Mouse (Mus musculus): ENCODE data around the gene Mark3. TPM values are rescaled to one million over a fixed set of nuclear protein-coding genes. Genes with fewer than 3 reads are reported as not detected.

Mark3 gene
- polyA plus RNA-seq, 1 experiment = 49.3 TPM

DNA sequence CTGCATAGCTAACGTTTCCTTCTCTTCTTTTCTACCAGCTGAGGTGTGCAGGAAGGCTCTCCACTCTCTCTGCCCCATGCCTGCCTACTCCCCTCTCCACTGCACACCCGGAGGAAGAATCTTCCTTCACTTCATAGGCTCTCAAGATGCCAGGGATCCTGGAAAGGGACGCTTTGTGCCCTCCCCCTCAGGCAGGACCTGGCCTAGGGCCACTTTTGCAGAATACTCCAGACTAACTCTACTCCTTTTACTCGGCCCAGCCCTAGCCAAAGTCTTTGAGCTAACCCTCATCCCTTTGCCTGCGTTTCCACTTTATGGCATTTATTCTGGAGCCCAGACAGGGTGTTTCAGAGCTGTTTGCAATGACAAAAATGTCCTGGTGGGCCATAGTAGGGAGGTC is 103.1 kb downstream of the Mark3 start:
- Histone ChIP-seq H3K4me3 (replicated peaks; ENCODE audit: control insufficient read depth, low read depth, low read length) (peak overlapping the region; percentile 82), H3K4me1 (ENCODE audit: control insufficient read depth, insufficient read depth, low read length) (peaks cover 4% of the 10 kb centered on the region), H3K27ac (ENCODE audit: control insufficient read depth, insufficient read depth, low read depth, low read length, poor library complexity) (peak overlapping the region; percentile 47)
- 20% methylated on average over 5 of the region's 5 CpGs for WGBS
- no peak for TF ChIP-seq CTCF (IDR thresholded peaks at IDR 0.05; ENCODE audit: control insufficient read depth, insufficient read depth, low read length)
- no peak for TF ChIP-seq POLR2A (IDR thresholded peaks at IDR 0.05; ENCODE audit: borderline replicate concordance, control insufficient read depth, low read depth, low read length)

DNA sequence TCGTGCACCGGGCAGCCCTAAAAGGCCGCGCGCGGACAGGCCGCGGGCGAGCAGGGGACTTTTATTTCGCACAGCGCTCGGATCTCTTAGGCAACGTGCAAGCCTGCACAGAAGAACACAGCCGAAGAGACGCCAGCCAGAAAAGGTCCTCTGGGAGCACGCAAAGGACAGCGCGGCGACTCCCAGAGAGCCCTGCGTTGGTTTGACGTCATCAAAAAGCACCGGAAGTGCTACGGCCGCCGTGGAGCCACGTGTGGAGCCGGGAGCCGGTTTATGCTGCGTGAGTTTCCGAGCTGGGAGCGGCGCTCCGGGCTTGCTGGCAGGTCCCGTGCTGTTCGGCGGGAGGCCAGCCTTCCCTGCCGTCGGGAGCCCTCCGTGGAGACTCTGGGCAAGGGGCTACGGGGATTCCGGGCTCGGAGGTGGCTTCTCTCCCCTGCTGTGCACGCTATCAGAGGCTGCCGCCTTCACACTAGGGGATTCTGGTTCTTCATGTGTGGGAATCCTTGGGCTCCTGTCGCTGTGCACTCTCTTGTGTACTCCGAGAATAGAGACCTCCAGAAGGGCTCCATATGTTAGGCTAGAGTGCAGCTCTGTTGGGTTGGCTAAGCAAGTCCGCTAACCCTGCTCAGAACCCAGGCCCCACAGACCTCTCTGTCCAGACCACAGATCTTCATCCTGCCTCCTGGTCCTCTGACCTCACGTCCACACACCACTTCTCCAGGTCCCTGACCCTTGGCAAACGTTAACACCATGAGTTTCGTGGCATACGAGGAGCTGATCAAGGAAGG is 103.8 kb downstream of the Mark3 start, which contains the start of gene Trmt61a:
Gene Trmt61a, plus strand, starts transcription at position 224 of the 788 bp plus-strand sequence.
- H3K27ac ChIP-seq (ENCODE audit: control insufficient read depth, insufficient read depth, low read depth, low read length, poor library complexity) = peak within 1 kb of the TSS; percentile 47
- H3K4me3 ChIP-seq (replicated peaks; ENCODE audit: control insufficient read depth, low read depth, low read length) = peak within 1 kb of the TSS; percentile 82
- TF ChIP-seq POLR2A (IDR thresholded peaks at IDR 0.05; ENCODE audit: borderline replicate concordance, control insufficient read depth, low read depth, low read length) (peak; percentile 71; the same call in 1 of the 2 replicates), CTCF (IDR thresholded peaks at IDR 0.05; ENCODE audit: control insufficient read depth, insufficient read depth, low read length) (no peak)
- H3K4me1 ChIP-seq (ENCODE audit: control insufficient read depth, insufficient read depth, low read length) = peaks cover 4% of the 10 kb centered on the region
- under 1% methylated on average over 51 of the region's 51 CpGs for WGBS

DNA sequence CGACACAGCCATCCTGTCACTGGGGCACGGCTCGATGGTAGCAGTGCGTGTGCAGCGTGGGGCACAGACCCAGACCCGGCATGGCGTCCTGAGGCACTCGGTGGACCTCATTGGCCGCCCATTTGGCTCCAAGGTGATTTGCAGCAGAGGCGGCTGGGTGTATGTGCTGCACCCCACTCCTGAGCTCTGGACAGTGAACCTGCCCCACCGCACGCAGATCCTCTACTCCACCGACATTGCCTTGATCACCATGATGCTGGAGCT is 104.3 kb downstream of the Mark3 start:
- Histone ChIP-seq H3K27ac (ENCODE audit: control insufficient read depth, insufficient read depth, low read depth, low read length, poor library complexity) (no peak overlapping the region), H3K4me1 (ENCODE audit: control insufficient read depth, insufficient read depth, low read length) (peaks cover 4% of the 10 kb centered on the region), H3K4me3 (replicated peaks; ENCODE audit: control insufficient read depth, low read depth, low read length) (peak overlapping the region; percentile 82)
- TF ChIP-seq POLR2A (IDR thresholded peaks at IDR 0.05; ENCODE audit: borderline replicate concordance, control insufficient read depth, low read depth, low read length) (no peak), CTCF (IDR thresholded peaks at IDR 0.05; ENCODE audit: control insufficient read depth, insufficient read depth, low read length) (no peak)
- WGBS = 6% methylated on average over 13 of the region's 13 CpGs

DNA sequence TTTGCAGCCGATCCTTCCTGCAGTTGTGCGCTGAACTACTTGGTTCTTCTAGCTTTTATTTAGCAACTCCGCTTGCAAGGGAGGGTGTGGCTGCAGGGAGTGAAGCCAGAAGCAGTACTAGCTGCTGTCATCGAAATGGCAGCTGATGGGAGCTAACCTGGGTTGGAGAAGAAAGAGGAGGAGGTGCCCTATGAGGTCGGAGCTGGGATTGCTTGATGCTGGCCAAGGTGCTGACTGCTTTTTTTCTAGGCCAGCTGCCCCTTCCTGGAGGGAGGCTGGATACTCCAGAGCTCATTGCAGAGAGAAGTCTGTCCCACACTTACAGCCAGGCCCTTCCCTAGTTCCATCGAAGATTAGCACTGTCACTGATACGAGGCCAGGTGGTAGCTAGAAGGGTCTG is 104.7 kb downstream of the Mark3 start:
- 48% methylated on average over 7 of the region's 7 CpGs for WGBS
- no peak for TF ChIP-seq CTCF (IDR thresholded peaks at IDR 0.05; ENCODE audit: control insufficient read depth, insufficient read depth, low read length)
- no peak for TF ChIP-seq POLR2A (IDR thresholded peaks at IDR 0.05; ENCODE audit: borderline replicate concordance, control insufficient read depth, low read depth, low read length)
- peak overlapping the region; percentile 82 for H3K4me3 ChIP-seq (replicated peaks; ENCODE audit: control insufficient read depth, low read depth, low read length)
- no peak overlapping the region for H3K27ac ChIP-seq (ENCODE audit: control insufficient read depth, insufficient read depth, low read depth, low read length, poor library complexity)
- H3K4me1 ChIP-seq (ENCODE audit: control insufficient read depth, insufficient read depth, low read length) = peaks cover 4% of the 10 kb centered on the region

DNA sequence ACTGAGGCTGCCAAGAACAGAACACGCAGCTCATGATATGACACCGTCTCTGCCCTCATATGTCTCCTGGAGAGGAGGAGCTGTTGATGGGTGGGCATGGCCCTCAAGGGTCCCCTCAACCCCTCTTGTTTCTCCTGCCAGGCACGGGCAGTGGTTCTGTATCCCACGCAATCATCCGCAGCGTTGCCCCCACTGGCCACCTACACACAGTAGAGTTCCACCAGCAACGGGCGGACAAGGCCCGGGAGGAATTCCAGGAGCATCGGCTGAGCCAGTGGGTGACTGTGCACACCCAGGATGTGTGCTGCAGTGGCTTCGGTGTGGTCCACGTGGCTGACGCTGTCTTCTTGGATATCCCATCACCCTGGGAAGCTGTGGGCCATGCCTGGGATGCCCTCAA is 106.3 kb downstream of the Mark3 start:
- Histone ChIP-seq H3K27ac (ENCODE audit: control insufficient read depth, insufficient read depth, low read depth, low read length, poor library complexity) (no peak overlapping the region), H3K4me3 (replicated peaks; ENCODE audit: control insufficient read depth, low read depth, low read length) (no peak overlapping the region), H3K4me1 (ENCODE audit: control insufficient read depth, insufficient read depth, low read length) (peaks cover 4% of the 10 kb centered on the region)
- WGBS = 88% methylated on average over 13 of the region's 13 CpGs
- TF ChIP-seq POLR2A (IDR thresholded peaks at IDR 0.05; ENCODE audit: borderline replicate concordance, control insufficient read depth, low read depth, low read length) (no peak), CTCF (IDR thresholded peaks at IDR 0.05; ENCODE audit: control insufficient read depth, insufficient read depth, low read length) (no peak)

DNA sequence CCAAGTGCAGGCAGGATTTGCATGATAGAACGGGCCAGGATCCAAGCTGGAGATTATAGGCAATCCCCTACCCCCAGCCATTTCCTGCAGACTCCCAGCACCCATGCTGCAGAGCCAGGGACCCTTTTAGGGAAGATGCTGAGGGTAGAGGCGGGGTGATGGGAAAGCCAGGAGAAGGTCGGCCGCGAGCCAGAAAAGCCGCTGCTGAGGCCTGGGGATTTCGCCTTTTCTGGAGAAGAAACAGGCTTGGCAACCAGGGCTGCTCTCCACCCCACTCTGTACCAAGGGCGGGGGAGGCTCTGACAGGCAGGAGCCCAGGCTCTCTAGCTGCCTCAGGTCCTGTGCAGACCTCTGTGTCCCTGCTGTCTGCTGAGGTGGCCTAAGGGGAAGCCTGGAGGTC is 107.0 kb downstream of the Mark3 start:
- Histone ChIP-seq H3K4me1 (ENCODE audit: control insufficient read depth, insufficient read depth, low read length) (peaks cover 4% of the 10 kb centered on the region), H3K4me3 (replicated peaks; ENCODE audit: control insufficient read depth, low read depth, low read length) (no peak overlapping the region), H3K27ac (ENCODE audit: control insufficient read depth, insufficient read depth, low read depth, low read length, poor library complexity) (no peak overlapping the region)
- 84% methylated on average over 8 of the region's 8 CpGs for whole genome bisulfite sequencing
- TF ChIP-seq CTCF (IDR thresholded peaks at IDR 0.05; ENCODE audit: control insufficient read depth, insufficient read depth, low read length) = no peak
- no peak for TF ChIP-seq POLR2A (IDR thresholded peaks at IDR 0.05; ENCODE audit: borderline replicate concordance, control insufficient read depth, low read depth, low read length)

DNA sequence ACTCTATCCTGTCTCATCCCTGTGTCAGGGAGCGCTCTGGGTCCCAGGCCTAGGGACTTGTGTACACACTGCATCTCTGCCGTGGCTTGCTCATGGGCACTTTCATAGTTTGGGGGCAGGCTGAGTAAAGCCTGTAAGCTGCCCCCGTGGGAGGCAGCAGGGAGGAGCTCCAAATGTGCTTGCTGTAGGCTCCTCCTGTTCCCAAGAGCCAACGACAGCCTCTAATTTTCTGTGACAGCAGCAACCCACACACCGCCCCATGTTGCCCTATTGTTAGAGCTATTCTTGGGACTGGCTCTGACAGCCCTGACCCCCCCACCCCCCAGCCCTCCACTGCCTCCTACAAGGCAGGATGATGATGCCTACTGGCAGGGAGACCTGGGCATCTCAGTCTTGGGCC is 107.7 kb downstream of the Mark3 start:
- Histone ChIP-seq H3K4me3 (replicated peaks; ENCODE audit: control insufficient read depth, low read depth, low read length) (no peak overlapping the region), H3K4me1 (ENCODE audit: control insufficient read depth, insufficient read depth, low read length) (peaks cover 4% of the 10 kb centered on the region), H3K27ac (ENCODE audit: control insufficient read depth, insufficient read depth, low read depth, low read length, poor library complexity) (no peak overlapping the region)
- 85% methylated on average over 5 of the region's 5 CpGs for WGBS
- no peak for TF ChIP-seq CTCF (IDR thresholded peaks at IDR 0.05; ENCODE audit: control insufficient read depth, insufficient read depth, low read length)
- TF ChIP-seq POLR2A (IDR thresholded peaks at IDR 0.05; ENCODE audit: borderline replicate concordance, control insufficient read depth, low read depth, low read length) = no peak

DNA sequence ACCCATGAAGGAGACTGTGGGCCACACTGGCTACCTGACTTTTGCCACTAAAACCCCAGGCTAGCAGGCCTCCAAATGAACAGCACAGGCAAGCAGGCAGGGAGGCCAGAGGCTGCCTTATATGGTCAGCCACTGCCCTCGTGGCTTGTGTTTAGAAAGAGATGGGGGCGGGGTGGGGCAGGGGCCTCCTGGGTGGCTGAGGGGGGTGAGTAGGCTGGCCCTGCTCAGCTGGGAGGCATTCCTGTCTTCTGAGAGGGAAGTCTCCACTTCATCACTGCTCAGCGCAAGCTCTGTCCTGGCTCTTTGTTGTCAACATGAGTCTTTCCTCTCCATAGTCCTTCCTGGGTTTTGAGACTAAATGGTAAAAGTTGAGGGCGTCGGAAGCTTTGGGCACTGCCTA is 108.5 kb downstream of the Mark3 start:
- Histone ChIP-seq H3K27ac (ENCODE audit: control insufficient read depth, insufficient read depth, low read depth, low read length, poor library complexity) (no peak overlapping the region), H3K4me3 (replicated peaks; ENCODE audit: control insufficient read depth, low read depth, low read length) (no peak overlapping the region), H3K4me1 (ENCODE audit: control insufficient read depth, insufficient read depth, low read length) (peaks cover 2% of the 10 kb centered on the region; the same call in 1 of the 2 replicates)
- TF ChIP-seq CTCF (IDR thresholded peaks at IDR 0.05; ENCODE audit: control insufficient read depth, insufficient read depth, low read length) (no peak), POLR2A (IDR thresholded peaks at IDR 0.05; ENCODE audit: borderline replicate concordance, control insufficient read depth, low read depth, low read length) (no peak)
- WGBS = 72% methylated on average over 5 of the region's 5 CpGs
